11 mouse cellular contexts compared by ENCODE assay signal in genomic region chr3:31016594-31017196, GRCm38 (mm10).
DNase-seq lines count a peak whose midpoint lies in the region; ATAC-seq lines count a peak whose summit lies in the region.
"Had no signal": no experiment of that assay in that cellular context is flagged by ENCODE, and none has a peak within 500 bp of the region (broad histone marks: within the 10 kb centered on the region; RNA-seq: fewer than 3 reads in every experiment).

No protein-coding gene starts in this region.

- peak; percentile 21 for DNase-seq in kidney, adult 9 months
- no peak for DNase-seq in kidney, adult 8-10 months
- peak; percentile 20 for DNase-seq in 416B (ENCODE audit: low read depth)
- peak; percentile 65 for DNase-seq in embryo, embryonic 10 days (ENCODE audit: low spot score)
- peak; percentile 26 for DNase-seq in kidney, postnatal 10 days
- DNase-seq in heart, adult 11 months = no peak
- no peak for DNase-seq in right cerebral cortex, postnatal 14 days
- DNase-seq: adrenal gland, adult 8-10 months had no signal

- ATAC-seq in frontal cortex, adult (ENCODE audit: low TSS enrichment) = no peak
- ATAC-seq: CD4-positive, CD25-positive, alpha-beta regulatory T cell, adult 4 months; inflammation-experienced regulatory T-cells, adult 6 months had no signal

Comparison
In these comparisons a context has a peak if more than half of its experiments do, and no peak if none do; other contexts are left out.
1. DNase-seq: peak in kidney, adult 9 months (single experiment), 416B (single experiment), embryo, embryonic 10 days (single experiment) and kidney, postnatal 10 days (single experiment); none in kidney, adult 8-10 months (0 of 2), heart, adult 11 months (single experiment) and right cerebral cortex, postnatal 14 days (single experiment).